Mouse (Mus musculus) brain, embryonic 14.5 days (tissue): ENCODE measurements around the gene Efcab2.

ENCODE experiments used
- CTCF ChIP-seq: fragments of 200-500 bp; IDR thresholded peaks from 2 replicates; pipeline ENCODE4 v1.5.1; 2012; ENCODE audit warnings: inconsistent platforms, mild to moderate bottlenecking, moderate library complexity, borderline replicate concordance; ENCODE audit not compliant: insufficient read depth, insufficient read length; ENCODE audit errors: extremely low read depth
- POLR2A ChIP-seq: fragments of 200-500 bp; IDR thresholded peaks from 2 replicates; pipeline ENCODE4 v1.6.1; 2012; ENCODE audit warnings: mild to moderate bottlenecking, inconsistent platforms, borderline replicate concordance; ENCODE audit not compliant: poor library complexity, insufficient read depth, insufficient read length, severe bottlenecking; ENCODE audit errors: extremely low read depth

DNA sequence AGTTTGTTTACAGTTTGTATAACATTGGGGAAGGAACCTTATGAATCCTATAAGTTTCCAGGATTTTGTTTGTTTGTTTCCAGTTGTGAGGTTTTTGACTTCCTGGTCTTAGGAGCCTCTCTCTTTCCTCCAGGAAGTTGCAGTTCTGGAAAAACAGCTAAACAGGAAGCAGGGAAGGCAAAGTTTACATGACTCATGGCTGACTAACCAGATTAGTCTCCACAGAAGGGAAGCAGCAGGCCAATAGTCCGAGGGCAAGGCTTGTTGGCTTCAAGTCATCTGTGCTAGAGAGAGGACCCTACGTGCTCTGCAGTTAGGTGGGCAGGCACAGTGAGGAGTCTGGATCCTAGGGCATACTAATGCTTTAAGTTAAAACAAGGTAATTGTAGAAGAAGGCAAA is 86.6 kb downstream of the Efcab2 start:
- no peak for TF ChIP-seq POLR2A
- no peak for TF ChIP-seq CTCF
